Mouse (Mus musculus): ENCODE results near the gene Etfb.
"Not testable (repeated sequence)": the region's sequence is repeated elsewhere in the genome, so short reads cannot be mapped to it uniquely, and the experiment has no call there.

The Etfb gene

DNA sequence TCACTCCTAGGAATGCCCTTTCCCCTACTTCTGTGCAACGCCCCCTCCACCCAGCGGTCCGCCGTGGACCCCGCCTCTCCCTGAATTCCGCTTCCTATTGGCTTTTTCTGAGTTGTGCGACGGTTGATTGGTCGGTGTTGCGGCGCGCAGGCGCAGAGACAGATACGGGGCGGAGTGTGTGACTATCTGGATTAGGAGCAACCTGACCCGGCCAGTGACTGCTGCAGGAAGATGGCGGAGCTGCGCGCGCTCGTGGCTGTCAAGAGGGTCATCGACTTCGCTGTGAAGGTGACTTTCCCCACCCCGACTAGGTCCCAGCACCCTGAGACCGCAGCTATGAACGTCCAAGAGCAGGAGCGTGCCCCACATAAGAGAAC is at the start of gene Etfb, which contains the start of gene Gm45233:
Gene Etfb, plus strand, starts transcription at position 167 of the 377 bp plus-strand sequence.
Gene Gm45233, plus strand, starts transcription at position 212 of the 377 bp plus-strand sequence.
- peak; percentile 93 for DNase-seq

GRCm38 (mm10) chr7:43399501-43399900 is 44.4 kb upstream of the Etfb start:
- no peak for DNase-seq

GRCm38 (mm10) chr7:43402718-43403117 is 41.2 kb upstream of the Etfb start:
- no peak for DNase-seq

DNA sequence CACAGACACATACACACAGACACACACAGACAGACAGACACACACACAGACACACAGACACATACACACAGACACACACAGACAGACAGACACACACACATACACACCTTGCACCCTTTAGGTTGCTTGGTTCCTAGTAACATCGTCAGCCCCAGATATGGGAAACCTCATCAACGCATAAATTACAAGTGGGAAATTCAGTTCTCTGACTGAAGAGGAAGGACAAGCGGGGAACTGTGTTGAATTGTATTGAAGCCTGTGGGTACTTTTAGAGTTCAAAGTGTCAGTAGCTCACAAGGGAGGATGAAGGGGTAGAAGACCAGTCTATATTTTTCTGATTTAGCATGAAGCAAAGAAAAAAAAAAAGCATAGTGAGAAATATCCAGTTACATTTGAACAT is 36.3 kb upstream of the Etfb start:
- no peak for DNase-seq

DNA sequence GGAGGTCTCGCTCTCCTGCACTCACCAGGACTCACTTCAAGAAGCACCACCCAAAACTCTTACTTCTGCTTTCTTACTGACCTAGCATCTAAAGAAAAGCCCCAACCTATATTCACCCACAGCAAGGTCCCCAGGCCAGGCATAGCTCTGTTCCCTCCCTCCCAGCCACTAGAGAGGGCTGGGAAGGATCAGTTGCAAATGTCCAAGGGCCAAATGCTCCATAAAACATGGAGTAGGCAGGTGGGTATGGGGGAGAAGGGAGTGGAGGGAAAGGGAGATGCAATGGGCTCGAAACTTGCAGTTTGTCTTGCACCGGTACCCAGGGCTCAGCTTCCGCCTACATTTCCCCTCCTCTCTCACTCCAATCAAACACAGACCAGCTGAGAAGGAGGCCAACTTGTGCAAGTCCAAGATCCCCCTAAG is 35.7 kb upstream of the Etfb start, which contains the start of gene Siglecg:
Gene Siglecg, plus strand, starts transcription at position 74 of the 423 bp plus-strand sequence.
- no peak for DNase-seq

DNA sequence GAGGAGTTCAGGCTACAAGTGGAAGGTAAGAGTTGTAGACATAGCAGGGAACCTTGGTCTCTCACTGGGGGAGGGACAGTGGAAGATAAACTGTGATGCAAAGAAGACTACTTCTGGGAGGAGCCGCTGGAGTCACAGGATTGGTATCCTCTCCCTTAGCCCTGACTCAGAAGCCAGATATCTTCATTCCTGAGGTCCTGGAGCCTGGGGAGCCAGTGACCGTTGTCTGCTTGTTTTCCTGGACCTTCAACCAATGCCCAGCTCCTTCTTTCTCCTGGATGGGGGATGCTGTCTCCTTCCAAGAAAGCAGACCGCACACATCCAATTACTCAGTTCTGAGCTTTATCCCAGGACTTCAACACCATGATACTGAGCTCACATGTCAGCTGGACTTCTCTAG is 34.8 kb upstream of the Etfb start:
- no peak for DNase-seq

- not testable (repeated sequence) for DNase-seq
Observed at GRCm38 (mm10) chr7:43411724-43412123, 32.2 kb upstream of the Etfb start.

DNA sequence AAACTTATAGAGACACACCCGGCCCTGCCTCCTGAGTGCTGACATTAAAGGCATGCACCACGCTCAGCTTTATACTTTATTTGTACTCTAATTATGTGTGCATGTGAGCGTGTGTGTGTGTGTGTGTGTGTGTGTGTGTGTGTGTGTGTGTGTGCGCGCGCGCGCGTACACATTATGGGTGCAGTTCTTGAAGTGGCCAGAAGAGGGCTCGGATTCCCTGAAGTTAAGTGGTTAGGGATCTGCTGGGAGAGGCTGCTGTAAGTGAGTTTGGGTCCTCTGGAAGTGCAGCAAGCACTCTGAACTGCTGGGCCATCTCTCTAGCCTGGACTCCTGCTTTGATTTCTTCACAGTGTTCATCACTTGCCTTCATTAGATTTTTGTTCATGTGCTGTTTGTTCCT is 26.6 kb upstream of the Etfb start:
- DNase-seq: no peak

GRCm38 (mm10) chr7:43422995-43423617 is 20.8 kb upstream of the Etfb start:
- peak; percentile 78 for DNase-seq

- no peak for DNase-seq
Observed at GRCm38 (mm10) chr7:43423991-43424625, 19.8 kb upstream of the Etfb start.

GRCm38 (mm10) chr7:43427406-43427805 is 16.5 kb upstream of the Etfb start, which contains the start of gene Lim2:
Lim2 (plus strand) TSS chr7:43427670.
- no peak for DNase-seq

DNA sequence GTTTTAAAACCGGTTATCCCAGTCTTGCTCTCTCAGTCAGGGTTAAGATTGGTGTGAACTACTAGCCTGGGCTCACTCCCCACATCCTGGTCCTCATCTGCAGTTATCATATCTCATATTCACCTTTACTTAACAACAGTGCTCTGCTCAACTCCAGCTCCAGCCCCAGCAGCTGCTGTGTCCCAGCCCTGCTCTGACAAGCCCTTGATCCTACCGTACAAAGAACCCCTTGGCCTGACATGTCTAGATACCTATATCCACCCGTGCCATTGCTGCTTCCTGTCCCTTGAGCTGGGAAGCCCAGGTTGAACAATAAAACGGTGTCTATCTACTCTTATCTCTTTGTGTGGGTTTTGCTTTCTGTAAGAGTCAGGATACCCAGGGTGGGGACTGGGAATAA is 14.4 kb upstream of the Etfb start:
- DNase-seq: no peak

GRCm38 (mm10) chr7:43432891-43433290 is 11.0 kb upstream of the Etfb start:
- DNase-seq: no peak

GRCm38 (mm10) chr7:43434676-43435075 is 9.2 kb upstream of the Etfb start:
- DNase-seq: no peak

GRCm38 (mm10) chr7:43436341-43437255 is 7.3 kb upstream of the Etfb start, which contains the start of gene Nkg7:
Nkg7 (plus strand) TSS chr7:43437073.
- no peak for DNase-seq

DNA sequence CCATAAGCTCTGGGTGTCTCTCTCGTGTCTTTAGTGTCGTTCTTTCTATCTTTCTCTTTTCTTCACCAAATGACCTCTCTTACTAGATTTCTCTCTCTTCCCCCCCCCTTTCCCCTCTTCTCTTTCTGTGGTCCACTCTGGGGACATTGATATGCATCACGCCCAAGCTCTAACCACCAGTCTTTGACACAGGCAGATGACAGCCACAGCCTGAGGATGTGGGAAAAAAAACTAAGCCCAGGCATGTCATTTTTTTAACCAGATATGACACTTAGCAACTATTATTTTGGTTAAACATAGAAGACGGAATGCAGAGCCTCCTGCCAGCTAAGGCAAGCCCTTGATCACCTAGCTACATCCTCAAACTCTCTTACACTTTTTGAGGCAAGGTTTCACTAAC is 5.3 kb upstream of the Etfb start:
- no peak for DNase-seq

GRCm38 (mm10) chr7:43440482-43440881 is 3.4 kb upstream of the Etfb start, which contains the start of gene Cldnd2:
Cldnd2 (plus strand) TSS chr7:43440782.
- no peak for DNase-seq

DNA sequence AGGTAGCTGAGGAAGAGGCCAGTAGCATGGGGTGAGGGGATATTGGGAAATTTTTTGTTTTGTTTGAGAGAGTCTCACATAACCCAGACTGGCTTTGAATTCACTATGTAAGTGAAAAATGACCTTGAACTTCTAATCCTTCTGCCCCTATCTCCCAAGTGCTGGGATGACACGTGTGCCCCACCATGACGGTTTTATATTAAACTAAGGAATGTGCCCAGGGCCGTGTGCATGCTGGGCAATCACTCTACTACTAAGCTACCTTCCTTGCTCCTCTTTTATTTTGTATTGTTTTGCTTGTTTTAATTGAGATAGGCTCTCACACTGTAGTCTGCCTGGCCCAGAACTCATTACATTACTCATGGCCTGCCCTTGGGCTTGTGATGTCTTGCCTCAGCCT is 2.8 kb upstream of the Etfb start:
- DNase-seq: no peak

DNA sequence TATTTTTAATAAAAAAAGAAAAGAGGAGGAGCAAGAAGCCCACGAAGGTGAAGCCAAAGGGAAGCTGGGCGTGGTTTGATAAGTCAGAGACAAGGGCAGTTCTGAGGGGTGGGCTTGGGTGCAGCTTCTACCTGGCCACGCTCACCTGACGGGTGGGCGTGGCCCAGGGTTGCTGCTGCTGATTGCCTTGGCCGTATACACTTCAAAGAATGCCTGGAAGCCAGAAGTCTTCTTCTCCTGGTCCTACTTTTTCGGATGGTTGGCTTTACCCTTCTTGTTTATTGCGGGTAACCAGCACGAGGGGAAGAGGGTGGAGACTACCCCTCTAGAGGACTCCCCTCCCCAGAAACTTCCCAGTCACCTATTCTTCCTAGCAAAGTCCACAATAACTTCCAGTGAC is 1.2 kb upstream of the Etfb start:
- no peak for DNase-seq

DNA sequence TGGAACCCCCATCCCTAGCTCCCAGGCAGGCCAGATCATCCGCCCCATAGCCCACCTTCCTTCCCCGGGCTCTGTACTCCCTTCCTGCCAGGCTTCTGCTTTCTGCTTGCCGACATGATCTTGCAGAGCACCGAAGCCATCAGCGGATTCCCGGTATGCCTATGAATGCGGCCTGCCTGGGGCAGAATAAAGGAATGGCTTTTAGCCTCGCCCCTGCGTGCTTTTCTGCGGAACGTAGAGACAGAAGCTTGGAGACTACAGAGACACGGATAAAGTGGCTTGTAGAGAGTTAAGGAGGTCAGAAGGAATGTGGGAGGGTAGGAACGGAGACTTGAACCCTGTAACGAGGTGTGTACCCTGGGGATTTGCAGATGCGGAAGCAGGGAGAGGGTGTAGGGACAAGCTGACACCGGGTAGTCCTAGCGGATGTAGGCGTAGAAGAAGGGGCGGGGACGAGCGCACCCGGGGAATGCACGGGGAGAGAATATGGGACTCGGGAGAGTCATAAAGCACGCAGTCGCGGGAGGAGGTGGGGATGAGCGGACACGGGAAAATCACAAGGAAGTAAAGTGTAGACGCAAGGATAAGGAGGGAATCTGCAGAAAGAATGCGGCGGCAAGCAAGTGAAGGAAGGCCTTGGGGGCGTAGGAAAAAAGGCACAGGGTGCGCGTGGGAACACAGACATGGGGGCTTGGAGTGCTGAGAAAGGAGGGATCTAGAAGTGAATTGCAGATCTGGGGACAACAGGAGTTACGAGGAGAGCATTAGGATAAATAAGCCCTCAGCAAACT is 562 bp upstream of the Etfb start:
- peak; percentile 59 for DNase-seq

DNA sequence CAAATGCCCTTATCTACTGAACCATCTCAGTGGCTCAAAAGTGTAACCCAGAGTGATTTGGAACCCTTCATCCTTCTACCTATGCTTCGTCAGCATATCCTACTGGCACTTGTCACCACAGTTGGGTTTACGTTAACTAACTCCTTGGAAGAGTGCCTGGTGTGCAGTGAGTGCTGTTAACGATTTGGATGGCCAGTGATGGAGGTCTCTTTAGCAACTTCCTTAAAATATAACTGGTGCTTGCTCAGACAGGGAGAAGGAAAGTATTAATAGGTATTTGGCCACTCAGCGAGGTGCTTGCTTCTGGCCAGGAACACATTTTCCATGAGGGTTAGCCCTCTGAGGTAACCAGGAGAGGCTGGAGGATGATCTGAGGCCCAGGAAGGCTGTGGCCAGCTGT is 3.9 kb downstream of the Etfb start:
- DNase-seq: no peak

- DNase-seq: no peak
Observed at GRCm38 (mm10) chr7:43448246-43448645, 4.4 kb downstream of the Etfb start.

DNA sequence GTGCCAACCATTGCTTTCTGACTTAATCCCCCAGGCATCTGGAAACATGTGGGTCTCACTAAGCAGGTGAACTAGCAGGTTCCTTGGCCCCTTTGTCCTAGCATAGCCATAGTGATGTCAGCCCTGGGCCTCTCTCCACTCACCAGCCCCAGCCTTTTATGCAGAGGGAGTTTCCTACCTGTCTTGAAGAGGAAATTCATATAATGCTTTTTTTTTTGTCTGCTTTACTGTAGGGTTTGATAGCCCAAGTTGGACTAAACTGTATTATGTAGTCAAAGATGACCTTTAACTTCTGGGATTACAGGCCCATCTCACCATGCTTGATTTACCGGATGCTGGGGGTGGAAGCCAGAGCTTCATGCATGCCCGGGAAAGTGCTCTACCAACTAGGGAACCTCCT is 5.9 kb downstream of the Etfb start:
- DNase-seq: no peak
